8 mouse cellular contexts compared by ENCODE assay signal in genomic region chr8:48844370-48844905, GRCm38 (mm10). TPM values are rescaled to one million over a fixed set of nuclear protein-coding genes. Genes with fewer than 3 reads are reported as not detected.
DNase-seq lines count a peak whose midpoint lies in the region; ATAC-seq and TF ChIP-seq lines count a peak whose summit lies in the region.

No protein-coding gene starts in this region.

- H3K4me1 ChIP-seq in embryonic facial prominence, embryonic 10.5 days, result peaks cover 53% of the 10 kb centered on the region
- peaks cover 20% of the 10 kb centered on the region for H3K4me1 ChIP-seq in intestine, embryonic 14.5 days (replicated peaks; ENCODE audit: control insufficient read depth, insufficient read depth, low read length)
- H3K4me1 ChIP-seq in liver, postnatal 0 days (ENCODE audit: insufficient read depth), result peaks cover 3% of the 10 kb centered on the region; the same call in 1 of the 2 replicates

- H3K27me3 ChIP-seq in embryonic facial prominence, embryonic 10.5 days (replicated peaks; ENCODE audit: low read depth, poor library complexity, severe bottlenecking), result peaks cover 49% of the 10 kb centered on the region
- H3K27me3 ChIP-seq in intestine, embryonic 14.5 days (replicated peaks; ENCODE audit: control insufficient read depth, insufficient read depth, low read length), result 0 out of 2 replicates have a peak, but pooled peaks cover 6% of the 10 kb centered on the region
- 0 out of 2 replicates have a peak, but pooled peaks cover 25% of the 10 kb centered on the region for H3K27me3 ChIP-seq in liver, postnatal 0 days (ENCODE audit: insufficient read depth, low read length)

- peak; percentile 8 to 19 for DNase-seq in cerebellum, postnatal 25 days
- DNase-seq in cerebellum, adult 9-11 months, result no peak
- peak; percentile 48 for DNase-seq in embryonic facial prominence, embryonic 10.5 days (ENCODE audit: low spot score)
- peak; percentile 71 for DNase-seq in intestine, embryonic 14.5 days (ENCODE audit: low spot score)
- DNase-seq in liver, postnatal 0 days, result peak; percentile 15
- DNase-seq in left cerebral cortex, postnatal 36 days (ENCODE audit: low spot score in 2 of 2), result no peak
- DNase-seq in left cerebral cortex, postnatal 25 days (ENCODE audit: low spot score in 2 of 2), result no peak
- no peak for DNase-seq in right cerebral cortex, adult 18-20 months

- no peak for TF ChIP-seq CTCF in liver, postnatal 0 days (IDR thresholded peaks at IDR 0.05; ENCODE audit: low read depth)

- peak overlapping the region; percentile 85 for H3K4me3 ChIP-seq in embryonic facial prominence, embryonic 10.5 days
- peak overlapping the region; percentile 68 for H3K4me3 ChIP-seq in intestine, embryonic 14.5 days (ENCODE audit: low read depth, low read length)
- H3K4me3 ChIP-seq in liver, postnatal 0 days (ENCODE audit: low read depth, low read length), result peak overlapping the region; percentile 70

- no peaks in the 10 kb centered on the region for H3K9me3 ChIP-seq in embryonic facial prominence, embryonic 10.5 days
- no peaks in the 10 kb centered on the region for H3K9me3 ChIP-seq in intestine, embryonic 14.5 days (ENCODE audit: control insufficient read depth, low read length)
- no peaks in the 10 kb centered on the region for H3K9me3 ChIP-seq in liver, postnatal 0 days (ENCODE audit: low read length)

- TF ChIP-seq EP300 in liver, postnatal 0 days (IDR thresholded peaks at IDR 0.05; ENCODE audit: low read depth), result no peak

- peak overlapping the region; percentile 91 for H3K4me2 ChIP-seq in intestine, embryonic 14.5 days (ENCODE audit: low read length)
- peak overlapping the region; percentile 74 for H3K4me2 ChIP-seq in liver, postnatal 0 days (ENCODE audit: low read depth, low read length)

- intact Hi-C loops in left cerebral cortex, postnatal 36 days (cut with DNase I), result loop anchor here (10.0 kb wide), 3 partner anchors 180 to 980 kb away; no protein-coding TSS in a partner anchor
- intact Hi-C loops in left cerebral cortex, postnatal 25 days (cut with DNase I), result loop anchor here (5.0 to 10.0 kb wide), 2 partner anchors 287 to 620 kb away; no protein-coding TSS in a partner anchor

- no peak for ATAC-seq in intestine, embryonic 14.5 days (replicated peaks; ENCODE audit: low FRiP score, low TSS enrichment, low read depth)
- ATAC-seq in liver, postnatal 0 days, result no peak

- no peaks in the 10 kb centered on the region for H3K36me3 ChIP-seq in embryonic facial prominence, embryonic 10.5 days (replicated peaks)
- H3K36me3 ChIP-seq in intestine, embryonic 14.5 days (ENCODE audit: control insufficient read depth, insufficient read depth, low read length), result no peaks in the 10 kb centered on the region
- no peaks in the 10 kb centered on the region for H3K36me3 ChIP-seq in liver, postnatal 0 days (replicated peaks; ENCODE audit: insufficient read depth, low read length)

- peak overlapping the region; percentile 93 for H3K27ac ChIP-seq in embryonic facial prominence, embryonic 10.5 days (replicated peaks)
- no peak overlapping the region for H3K27ac ChIP-seq in intestine, embryonic 14.5 days (ENCODE audit: low read depth)
- peak overlapping the region; percentile 76; the same call in 1 of the 2 replicates for H3K27ac ChIP-seq in liver, postnatal 0 days (ENCODE audit: low read depth)

- WGBS in embryonic facial prominence, embryonic 10.5 days, result under 1% methylated on average over 14 of the region's 14 CpGs
- 1% methylated on average over 14 of the region's 14 CpGs for WGBS in intestine, embryonic 14.5 days
- 2% methylated on average over 14 of the region's 14 CpGs for WGBS in liver, postnatal 0 days (ENCODE audit: insufficient replicate concordance)

- H3K9ac ChIP-seq in intestine, embryonic 14.5 days (ENCODE audit: low read length), result peak overlapping the region; percentile 77; the same call in 1 of the 2 replicates
- H3K9ac ChIP-seq in liver, postnatal 0 days (replicated peaks), result peak overlapping the region; percentile 44

RNA-seq across cellular contexts. Expression of gene Tenm3, which starts 0.7 kb away (rescaled TPM):
- polyA plus RNA-seq in embryonic facial prominence, embryonic 10.5 days (2016; fragmentation: Nextera tagmentation; extraction: Ambion mirVana), result 44.0 and 48.2 TPM in 2 replicates
- 31.2 and 32.1 TPM in 2 replicates for polyA plus RNA-seq in intestine, embryonic 14.5 days (2014; fragmentation: Nextera tagmentation; extraction: Ambion mirVana)
- polyA plus RNA-seq in liver, postnatal 0 days (2015; fragmentation: Nextera tagmentation; extraction: Ambion mirVana), result 4.7 and 5.6 TPM in 2 replicates
- total RNA-seq in left cerebral cortex, postnatal 36 days (2021), result 10 to 100 TPM; 79.3 to 79.7 TPM
- total RNA-seq in left cerebral cortex, postnatal 25 days (2021), result 10 to 100 TPM; 62.2 to 70.6 TPM

Comparison
In these comparisons a context has a peak if more than half of its experiments do, and no peak if none do; other contexts are left out.
1. DNase-seq: peak in cerebellum, postnatal 25 days (2 of 2), embryonic facial prominence, embryonic 10.5 days (single experiment), intestine, embryonic 14.5 days (single experiment) and liver, postnatal 0 days (single experiment); none in cerebellum, adult 9-11 months (single experiment), left cerebral cortex, postnatal 36 days (0 of 2), left cerebral cortex, postnatal 25 days (0 of 2) and right cerebral cortex, adult 18-20 months (single experiment).
2. Peak in every context shown above with its lines, with median percentiles within 50 percentile points of each other: H3K4me3 ChIP-seq.